Mouse (Mus musculus): ENCODE data around the gene Tmem248.

Gene Tmem248

GRCm38 (mm10) chr5:130216781-130217180, at the start of gene Tmem248:
Gene Tmem248, plus strand, starts transcription at chr5:130217081.
- no peak for DNase-seq (ENCODE audit: low spot score)

GRCm38 (mm10) chr5:130169109-130169508, 47.8 kb upstream of the Tmem248 start:
- no peak for DNase-seq (ENCODE audit: low spot score)

GRCm38 (mm10) chr5:130170666-130171422, 46.0 kb upstream of the Tmem248 start:
- DNase-seq (ENCODE audit: low spot score), result no peak

GRCm38 (mm10) chr5:130171423-130171954, 45.4 kb upstream of the Tmem248 start, which contains the start of gene Rabgef1:
Gene Rabgef1, plus strand, starts transcription at chr5:130171798.
- peak; percentile 92 for DNase-seq (ENCODE audit: low spot score)

- DNase-seq (ENCODE audit: low spot score), result peak; percentile 42
These were observed 44.8 kb upstream of the Tmem248 start for GRCm38 (mm10) chr5:130171956-130172601.

- DNase-seq (ENCODE audit: low spot score), result no peak
These were observed 43.9 kb upstream of the Tmem248 start for GRCm38 (mm10) chr5:130173012-130173411.

GRCm38 (mm10) chr5:130177871-130178270, 39.0 kb upstream of the Tmem248 start:
- DNase-seq (ENCODE audit: low spot score), result no peak

- no peak for DNase-seq (ENCODE audit: low spot score)
These were observed 36.5 kb upstream of the Tmem248 start for GRCm38 (mm10) chr5:130180362-130180761.

- no peak for DNase-seq (ENCODE audit: low spot score)
These were observed 34.9 kb upstream of the Tmem248 start for GRCm38 (mm10) chr5:130181740-130182540.

- no peak for DNase-seq (ENCODE audit: low spot score)
These were observed 34.4 kb upstream of the Tmem248 start for GRCm38 (mm10) chr5:130182541-130182821.

- DNase-seq (ENCODE audit: low spot score), result no peak
These were observed 32.6 kb upstream of the Tmem248 start for GRCm38 (mm10) chr5:130184193-130184856.

- DNase-seq (ENCODE audit: low spot score), result no peak
These were observed 31.6 kb upstream of the Tmem248 start for GRCm38 (mm10) chr5:130185312-130185711.

- peak; percentile 34 for DNase-seq (ENCODE audit: low spot score)
These were observed 29.5 kb upstream of the Tmem248 start for GRCm38 (mm10) chr5:130187383-130187782.

GRCm38 (mm10) chr5:130190909-130191308, 26.0 kb upstream of the Tmem248 start:
- DNase-seq (ENCODE audit: low spot score), result no peak

- DNase-seq (ENCODE audit: low spot score), result no peak
These were observed 25.0 kb upstream of the Tmem248 start for GRCm38 (mm10) chr5:130191865-130192264.

- DNase-seq (ENCODE audit: low spot score), result no peak
These were observed 24.4 kb upstream of the Tmem248 start for GRCm38 (mm10) chr5:130192356-130192944.

- DNase-seq (ENCODE audit: low spot score), result no peak
These were observed 23.1 kb upstream of the Tmem248 start for GRCm38 (mm10) chr5:130193760-130194159.

GRCm38 (mm10) chr5:130196307-130196706, 20.6 kb upstream of the Tmem248 start:
- no peak for DNase-seq (ENCODE audit: low spot score)

GRCm38 (mm10) chr5:130197454-130197853, 19.4 kb upstream of the Tmem248 start:
- DNase-seq (ENCODE audit: low spot score), result no peak

- no peak for DNase-seq (ENCODE audit: low spot score)
These were observed 18.9 kb upstream of the Tmem248 start for GRCm38 (mm10) chr5:130197981-130198380.

GRCm38 (mm10) chr5:130200233-130201029, 16.4 kb upstream of the Tmem248 start:
- DNase-seq (ENCODE audit: low spot score), result no peak
